Mouse (Mus musculus): Measurements from ENCODE around the gene Slc35g2.

Slc35g2 gene

GRCm38 (mm10) chr9:100570626-100571233 is at the start of gene Slc35g2:
TSS of gene Slc35g2 (minus strand) at chr9:100571090.
- DNase-seq (ENCODE audit: low spot score), result no peak

GRCm38 (mm10) chr9:100616947-100617346 is 46.1 kb upstream of the Slc35g2 start:
- DNase-seq (ENCODE audit: low spot score), result no peak

GRCm38 (mm10) chr9:100613501-100614071 is 42.7 kb upstream of the Slc35g2 start:
- peak; percentile 38 for DNase-seq (ENCODE audit: low spot score)

GRCm38 (mm10) chr9:100605985-100606554 is 35.2 kb upstream of the Slc35g2 start:
- peak; percentile 74 for DNase-seq (ENCODE audit: low spot score)

- DNase-seq (ENCODE audit: low spot score), result no peak
These were observed 34.6 kb upstream of the Slc35g2 start for GRCm38 (mm10) chr9:100605522-100605921.

GRCm38 (mm10) chr9:100603156-100603555 is 32.3 kb upstream of the Slc35g2 start:
- DNase-seq (ENCODE audit: low spot score), result no peak

GRCm38 (mm10) chr9:100602130-100602529 is 31.2 kb upstream of the Slc35g2 start:
- no peak for DNase-seq (ENCODE audit: low spot score)

- peak; percentile 34 for DNase-seq (ENCODE audit: low spot score)
These were observed 29.0 kb upstream of the Slc35g2 start for GRCm38 (mm10) chr9:100599761-100600328.

- no peak for DNase-seq (ENCODE audit: low spot score)
These were observed 26.7 kb upstream of the Slc35g2 start, which contains the start of gene Stag1 for GRCm38 (mm10) chr9:100597546-100597945. TSS of gene Stag1 (plus strand) at chr9:100597798.

- DNase-seq (ENCODE audit: low spot score), result no peak
These were observed 25.4 kb upstream of the Slc35g2 start for GRCm38 (mm10) chr9:100596317-100596716.

- DNase-seq (ENCODE audit: low spot score), result no peak
These were observed 19.6 kb upstream of the Slc35g2 start for GRCm38 (mm10) chr9:100590462-100590861.

- DNase-seq (ENCODE audit: low spot score), result no peak
These were observed 13.1 kb upstream of the Slc35g2 start for GRCm38 (mm10) chr9:100584031-100584430.

GRCm38 (mm10) chr9:100582883-100583575 is 12.1 kb upstream of the Slc35g2 start:
- DNase-seq (ENCODE audit: low spot score), result no peak

- DNase-seq (ENCODE audit: low spot score), result no peak
These were observed 10.9 kb upstream of the Slc35g2 start for GRCm38 (mm10) chr9:100581543-100582492.

GRCm38 (mm10) chr9:100580196-100580740 is 9.4 kb upstream of the Slc35g2 start:
- DNase-seq (ENCODE audit: low spot score), result no peak

GRCm38 (mm10) chr9:100573942-100574341 is 3.1 kb upstream of the Slc35g2 start:
- DNase-seq (ENCODE audit: low spot score), result peak; percentile 5

- no peak for DNase-seq (ENCODE audit: low spot score)
These were observed 2.4 kb upstream of the Slc35g2 start for GRCm38 (mm10) chr9:100573300-100573699.

- no peak for DNase-seq (ENCODE audit: low spot score)
These were observed 621 bp upstream of the Slc35g2 start for GRCm38 (mm10) chr9:100571511-100571910.

GRCm38 (mm10) chr9:100569798-100570625 is 878 bp downstream of the Slc35g2 start:
- no peak for DNase-seq (ENCODE audit: low spot score)

- DNase-seq (ENCODE audit: low spot score), result no peak
These were observed 10.5 kb downstream of the Slc35g2 start for GRCm38 (mm10) chr9:100560251-100560890.

Data from adipocyte (in vitro differentiated cells).